Mouse (Mus musculus): ENCODE data around the gene Tgtp2. TPM values are rescaled to one million over a fixed set of nuclear protein-coding genes. Genes with fewer than 3 reads are reported as not detected.
"Not testable (repeated sequence)": the region's sequence is repeated elsewhere in the genome, so short reads cannot be mapped to it uniquely, and the experiment has no call there.

Gene Tgtp2
- polyA plus RNA-seq, 1 experiment from 2014 or later, result 0.09 TPM

DNA sequence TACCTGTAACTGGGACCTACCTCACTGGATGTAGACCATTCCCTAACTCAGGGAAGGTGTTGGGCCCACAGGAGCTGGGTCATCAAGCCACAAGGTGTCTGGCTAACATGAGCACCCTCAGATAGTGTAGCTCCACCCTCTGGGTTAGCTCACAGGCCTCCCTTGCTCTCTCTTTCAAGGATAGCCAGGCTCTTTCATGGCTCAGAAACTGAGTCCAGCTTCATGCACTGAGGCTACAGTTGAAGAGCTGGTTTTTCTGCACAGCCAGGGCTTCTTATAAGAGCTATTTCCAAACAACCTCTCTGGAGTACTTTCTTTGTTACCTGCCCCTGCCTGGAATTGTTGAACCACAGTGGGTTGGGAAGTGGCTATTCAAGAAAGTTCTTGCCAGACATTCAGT is 51.9 kb downstream of the Tgtp2 start:
- not testable (repeated sequence) for H3K4me2 ChIP-seq (ENCODE audit: low read length); H3K36me3 ChIP-seq (ENCODE audit: control insufficient read depth, insufficient read depth, low read length); H3K27ac ChIP-seq (ENCODE audit: low read depth, low read length); H3K4me3 ChIP-seq (ENCODE audit: low read length); H3K9me3 ChIP-seq (ENCODE audit: control insufficient read depth, low read length); H3K27me3 ChIP-seq (replicated peaks; ENCODE audit: control insufficient read depth, insufficient read depth, low read length); H3K9ac ChIP-seq (ENCODE audit: low read depth, low read length); ATAC-seq; H3K4me1 ChIP-seq (ENCODE audit: control insufficient read depth, insufficient read depth, low read depth, low read length)

Other genes with a start within 250 kb of the Tgtp2 start
- 6.5 and 7.1 TPM in 2 replicates for gene Trim41, start 246.9 kb downstream of the Tgtp2 start, polyA plus RNA-seq (2015; fragmentation: Nextera tagmentation; extraction: Ambion mirVana)
- 1.7 and 2.7 TPM in 2 replicates for gene Trim7, start 238.1 kb downstream of the Tgtp2 start, polyA plus RNA-seq (2015; fragmentation: Nextera tagmentation; extraction: Ambion mirVana)
- 1.1 and 2.3 TPM in 2 replicates for gene Gm12184, start 237.6 kb downstream of the Tgtp2 start, polyA plus RNA-seq (2015; fragmentation: Nextera tagmentation; extraction: Ambion mirVana)
- 3.6 and 5.4 TPM in 2 replicates for gene Irgm1, start 192.5 kb downstream of the Tgtp2 start, polyA plus RNA-seq (2015; fragmentation: Nextera tagmentation; extraction: Ambion mirVana)
- 0.16 and 0.18 TPM in 2 replicates for gene Gm5431, start 162.0 kb downstream of the Tgtp2 start, polyA plus RNA-seq (2015; fragmentation: Nextera tagmentation; extraction: Ambion mirVana)
- 1.4 and 6.2 TPM in 2 replicates for gene Psme2b, start 118.0 kb downstream of the Tgtp2 start, polyA plus RNA-seq (2015; fragmentation: Nextera tagmentation; extraction: Ambion mirVana)
- gene Olfr56, start 85.3 kb downstream of the Tgtp2 start, polyA plus RNA-seq (2015; fragmentation: Nextera tagmentation; extraction: Ambion mirVana), result not detected in 2 replicates
- gene 9930111J21Rik1, start 84.8 kb downstream of the Tgtp2 start, polyA plus RNA-seq (2015; fragmentation: Nextera tagmentation; extraction: Ambion mirVana), result 0.24 and 0.46 TPM in 2 replicates
- not detected in 2 replicates for gene Gm12185, start 72.0 kb downstream of the Tgtp2 start, polyA plus RNA-seq (2015; fragmentation: Nextera tagmentation; extraction: Ambion mirVana)
- gene Tgtp1, start 70.0 kb downstream of the Tgtp2 start, polyA plus RNA-seq (2015; fragmentation: Nextera tagmentation; extraction: Ambion mirVana), result 0.09 and 0.25 TPM in 2 replicates
- gene 9930111J21Rik2, start 13.0 kb downstream of the Tgtp2 start, polyA plus RNA-seq (2015; fragmentation: Nextera tagmentation; extraction: Ambion mirVana), result 0.29 and 0.40 TPM in 2 replicates
- 0.81 TPM in 2 replicates for gene Ifi47, start 12.4 kb upstream of the Tgtp2 start, polyA plus RNA-seq (2015; fragmentation: Nextera tagmentation; extraction: Ambion mirVana)
- not detected in 2 replicates for gene Olfr1396, start 50.7 kb upstream of the Tgtp2 start, polyA plus RNA-seq (2015; fragmentation: Nextera tagmentation; extraction: Ambion mirVana)
- gene Olfr1395, start 78.1 kb upstream of the Tgtp2 start, polyA plus RNA-seq (2015; fragmentation: Nextera tagmentation; extraction: Ambion mirVana), result not detected in 2 replicates
- not detected in 2 replicates for gene Olfr1394, start 90.2 kb upstream of the Tgtp2 start, polyA plus RNA-seq (2015; fragmentation: Nextera tagmentation; extraction: Ambion mirVana)
- gene Btnl9, start 123.0 kb upstream of the Tgtp2 start, polyA plus RNA-seq (2015; fragmentation: Nextera tagmentation; extraction: Ambion mirVana), result 0.27 and 0.65 TPM in 2 replicates
- 35.3 and 38.0 TPM in 2 replicates for gene Zfp62, start 139.1 kb upstream of the Tgtp2 start, polyA plus RNA-seq (2015; fragmentation: Nextera tagmentation; extraction: Ambion mirVana)
- gene Mgat1, start 180.0 kb upstream of the Tgtp2 start, polyA plus RNA-seq (2015; fragmentation: Nextera tagmentation; extraction: Ambion mirVana), result 34.5 and 38.2 TPM in 2 replicates
- 0.08 TPM in 1 of 2 replicates, not detected in the other for gene Olfr1393, start 214.1 kb upstream of the Tgtp2 start, polyA plus RNA-seq (2015; fragmentation: Nextera tagmentation; extraction: Ambion mirVana)
- gene Olfr1392, start 221.1 kb upstream of the Tgtp2 start, polyA plus RNA-seq (2015; fragmentation: Nextera tagmentation; extraction: Ambion mirVana), result 0.13 TPM in 1 of 2 replicates, not detected in the other
- gene Olfr10, start 240.5 kb upstream of the Tgtp2 start, polyA plus RNA-seq (2015; fragmentation: Nextera tagmentation; extraction: Ambion mirVana), result not detected in 2 replicates

All from hindbrain, embryonic 16.5 days (tissue).